Mouse (Mus musculus) embryonic facial prominence, embryonic 13.5 days (tissue): ENCODE measurements around the gene Tmem117. TPM values are rescaled to one million over a fixed set of nuclear protein-coding genes. Genes with fewer than 3 reads are reported as not detected.

Source experiments
- ATAC-seq: fragments of 200-750 bp; cut with Nextera tagmentation; 2 replicates; pipeline ENCODE4 v1.8.0; 2017; ENCODE audit warnings: low read depth; ENCODE audit not compliant: insufficient number of reproducible peaks, insufficient read depth, low FRiP score, low TSS enrichment
- H3K27ac ChIP-seq: fragments of 300-500 bp; sonication (generic); 2 replicates; pipeline ENCODE4 v1.5.1; 2015; ENCODE audit warnings: moderate library complexity, mild to moderate bottlenecking, inconsistent platforms
- H3K27me3 ChIP-seq: fragments of 300-500 bp; sonication (generic); 2 replicates; pipeline ENCODE4 v1.6.1; 2015; ENCODE audit warnings: mild to moderate bottlenecking, inconsistent platforms
- H3K36me3 ChIP-seq: fragments of 300-500 bp; sonication (generic); 2 replicates; pipeline ENCODE4 v1.6.1; 2015; ENCODE audit warnings: mild to moderate bottlenecking, inconsistent platforms
- H3K4me1 ChIP-seq: fragments of 300-500 bp; sonication (generic); 2 replicates; pipeline ENCODE4 v1.6.1; 2015; ENCODE audit warnings: inconsistent platforms
- H3K4me2 ChIP-seq: fragments of 300-500 bp; sonication (generic); 2 replicates; pipeline ENCODE4 v1.6.1; 2015; ENCODE audit warnings: moderate library complexity, mild to moderate bottlenecking, inconsistent platforms
- H3K4me3 ChIP-seq: fragments of 300-500 bp; sonication (generic); 2 replicates; pipeline ENCODE4 v1.5.1; 2015; ENCODE audit warnings: mild to moderate bottlenecking, inconsistent platforms
- H3K9ac ChIP-seq: fragments of 300-500 bp; sonication (generic); 2 replicates; pipeline ENCODE4 v1.6.1; 2015; ENCODE audit warnings: mild to moderate bottlenecking, inconsistent platforms
- H3K9me3 ChIP-seq: fragments of 300-500 bp; sonication (generic); 2 replicates; pipeline ENCODE4 v1.6.1; 2016; ENCODE audit warnings: inconsistent platforms
- WGBS: fragments of 180-500 bp; shearing (Covaris S2); methylation state at CpG from one replicate; pipeline ENCODE4 v1.1.7; 2015; ENCODE audit warnings: mixed read lengths; 5-methylcytosine and 5-hydroxymethylcytosine counted together
- polyA plus RNA-seq: library from polyadenylated mRNA; unstranded; fragments of >200 nt; fragmentation: Nextera tagmentation; extraction: Ambion mirVana; gene quantifications from 2 replicates; pipeline ENCODE4 v1.2.1, GENCODE M21; 2015

Tmem117 gene
- 4.9 and 5.0 TPM in 2 replicates for polyA plus RNA-seq

GRCm38 (mm10) chr15:94628830-94629601, at the start of gene Tmem117:
TSS of gene Tmem117 (plus strand) at chr15:94629232.
- peak within 1 kb of the TSS; percentile 98 for H3K4me2 ChIP-seq
- no peak within 1 kb of the TSS for H3K27ac ChIP-seq
- peaks cover 35% of the 10 kb centered on the region for H3K27me3 ChIP-seq
- H3K9me3 ChIP-seq: no peaks in the 10 kb centered on the region
- H3K4me1 ChIP-seq: no peaks in the 10 kb centered on the region
- ATAC-seq: peak; percentile 61; the same call in 1 of the 2 replicates
- no peaks in the 10 kb centered on the region for H3K36me3 ChIP-seq
- peak within 1 kb of the TSS; percentile 66 for H3K4me3 ChIP-seq
- WGBS: 1% methylated on average over 57 of the region's 96 CpGs
- peak within 1 kb of the TSS; percentile 82 for H3K9ac ChIP-seq

DNA sequence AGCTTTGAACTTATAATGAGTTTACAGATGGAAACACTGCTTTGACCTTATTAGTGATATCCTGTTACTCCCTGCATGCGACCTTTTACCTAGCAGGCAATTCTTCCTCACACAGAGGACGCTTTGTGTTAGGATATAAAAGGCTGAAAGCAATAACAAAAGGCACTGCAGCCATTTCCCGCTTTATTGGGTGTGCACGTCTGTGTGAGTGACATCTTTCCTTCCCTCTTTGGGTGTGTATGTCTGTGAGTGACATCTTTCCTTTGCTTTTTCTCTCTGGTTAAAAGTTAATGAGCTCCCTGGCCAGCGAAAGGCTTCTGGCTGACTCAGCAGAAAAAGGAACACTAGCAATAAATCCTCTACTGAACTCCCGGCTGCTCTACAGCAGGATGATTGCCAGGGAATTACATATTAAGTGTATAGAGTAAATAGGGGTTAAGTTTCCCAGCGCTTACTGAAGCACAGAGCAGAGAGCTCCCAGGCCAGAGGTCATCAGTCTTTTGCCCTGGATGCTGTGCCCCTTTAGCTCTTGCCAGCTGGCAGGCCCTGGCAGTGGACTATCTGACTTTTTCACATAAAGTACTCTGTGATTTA, 46.9 kb upstream of the Tmem117 start:
- Histone ChIP-seq H3K36me3 (peaks cover 69% of the 10 kb centered on the region), H3K27me3 (no peaks in the 10 kb centered on the region), H3K4me1 (0 out of 2 replicates have a peak, but pooled peaks cover 2% of the 10 kb centered on the region), H3K9ac (no peak overlapping the region), H3K4me3 (no peak overlapping the region), H3K4me2 (no peak overlapping the region), H3K9me3 (no peaks in the 10 kb centered on the region), H3K27ac (no peak overlapping the region)
- no peak for ATAC-seq
- 67% methylated on average over 7 of the region's 7 CpGs for WGBS

DNA sequence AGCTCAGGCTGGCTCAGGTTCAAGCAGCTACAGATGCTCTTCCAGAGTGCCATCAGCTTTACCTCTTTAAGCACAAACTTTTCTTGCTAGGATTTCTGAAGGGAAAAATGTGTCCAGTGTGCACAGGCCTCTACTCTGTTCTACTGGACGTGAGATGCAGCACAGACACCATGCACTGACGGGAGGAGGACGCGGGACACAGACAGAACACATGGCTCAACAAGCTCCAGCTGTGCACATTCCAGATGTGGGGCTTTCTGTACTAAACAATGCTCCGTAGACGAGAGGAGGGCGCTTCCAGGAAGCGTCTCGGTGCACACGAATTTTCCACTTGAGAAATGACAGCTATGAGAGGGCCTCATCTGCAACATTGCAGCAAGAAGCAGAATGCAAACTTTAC, 45.9 kb upstream of the Tmem117 start:
- peaks cover 6% of the 10 kb centered on the region for H3K4me1 ChIP-seq
- H3K27me3 ChIP-seq: no peaks in the 10 kb centered on the region
- H3K4me2 ChIP-seq: no peak overlapping the region
- WGBS: 72% methylated on average over 10 of the region's 10 CpGs
- H3K9me3 ChIP-seq: no peaks in the 10 kb centered on the region
- no peak for ATAC-seq
- no peak overlapping the region for H3K4me3 ChIP-seq
- no peak overlapping the region for H3K27ac ChIP-seq
- H3K36me3 ChIP-seq: peaks cover 67% of the 10 kb centered on the region
- no peak overlapping the region for H3K9ac ChIP-seq

DNA sequence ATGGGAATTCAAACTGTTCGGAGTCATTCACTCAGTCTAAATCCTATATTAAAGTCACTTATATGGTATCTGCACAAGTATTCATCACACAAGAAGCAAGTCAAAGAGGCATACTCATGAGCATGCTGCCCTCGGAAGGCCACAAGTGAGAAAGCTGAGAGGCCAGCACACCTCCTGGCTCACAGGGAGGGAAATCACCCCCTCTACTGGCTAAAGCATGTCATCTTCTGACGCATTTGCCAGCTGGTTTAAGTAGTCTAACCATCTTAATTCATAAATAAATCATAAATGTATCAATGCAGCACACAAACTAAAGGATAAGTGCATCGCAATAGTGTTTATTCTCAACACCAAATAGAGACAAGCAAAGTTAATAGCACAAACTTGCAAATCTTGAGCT, 44.3 kb upstream of the Tmem117 start:
- ATAC-seq: no peak
- H3K27ac ChIP-seq: no peak overlapping the region
- no peak overlapping the region for H3K4me2 ChIP-seq
- no peaks in the 10 kb centered on the region for H3K9me3 ChIP-seq
- H3K9ac ChIP-seq: no peak overlapping the region
- H3K4me3 ChIP-seq: no peak overlapping the region
- peaks cover 57% of the 10 kb centered on the region for H3K36me3 ChIP-seq
- no peaks in the 10 kb centered on the region for H3K27me3 ChIP-seq
- WGBS: 85% methylated on average over 4 of the region's 4 CpGs
- H3K4me1 ChIP-seq: peaks cover 10% of the 10 kb centered on the region

- Histone ChIP-seq H3K27ac (no peak overlapping the region), H3K4me1 (peaks cover 10% of the 10 kb centered on the region), H3K4me3 (peak overlapping the region; percentile 99; the same call in 1 of the 2 replicates), H3K9me3 (no peaks in the 10 kb centered on the region), H3K27me3 (no peaks in the 10 kb centered on the region), H3K9ac (no peak overlapping the region; the same call in 1 of the 2 replicates), H3K36me3 (peaks cover 30% of the 10 kb centered on the region), H3K4me2 (peak overlapping the region; percentile 75)
- 77% methylated on average over 9 of the region's 9 CpGs for whole genome bisulfite sequencing
- no peak for ATAC-seq
Observed at GRCm38 (mm10) chr15:94587826-94588715, 41.0 kb upstream of the Tmem117 start.

DNA sequence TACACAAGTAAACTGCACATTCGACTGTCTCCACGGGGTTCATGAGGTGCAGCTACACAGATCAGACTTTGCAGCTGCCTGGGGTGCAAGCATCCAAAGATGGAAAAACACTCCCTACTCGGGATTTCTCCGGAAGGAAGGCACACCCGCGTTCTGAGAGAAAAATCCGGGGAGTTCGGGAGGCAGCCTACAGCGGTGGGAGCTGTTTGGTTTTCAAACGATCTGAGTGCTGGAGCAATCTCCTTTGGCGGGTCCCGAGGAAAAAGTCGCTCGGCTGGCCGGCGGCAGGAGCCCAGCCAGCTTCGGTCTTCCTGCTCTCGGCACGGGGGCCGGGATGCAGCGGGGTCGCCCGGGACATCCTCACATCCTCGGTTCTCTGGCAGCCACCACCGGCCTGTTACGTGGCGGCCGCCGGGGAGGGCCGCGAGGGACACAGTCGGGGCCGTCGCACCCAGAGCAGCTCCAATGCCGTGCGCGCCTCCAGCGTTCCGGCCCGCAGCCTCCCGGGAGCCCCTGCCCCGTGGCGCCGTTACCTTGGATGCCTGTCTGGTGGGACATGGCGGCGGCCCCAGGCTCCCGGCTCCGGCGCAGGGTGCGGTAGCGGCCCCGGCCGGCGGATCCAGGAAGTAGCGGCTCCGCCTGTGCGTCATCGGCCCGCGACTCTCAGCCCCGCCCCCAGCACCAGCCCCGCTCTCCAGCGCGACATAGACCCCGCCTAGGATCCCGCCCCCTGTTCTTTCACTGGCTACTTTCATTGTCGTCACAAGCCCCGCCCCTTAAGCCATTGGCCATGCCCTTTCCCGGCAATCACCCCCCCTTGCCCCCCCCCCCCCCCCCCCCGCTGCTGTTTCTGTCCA, 39.6 kb upstream of the Tmem117 start, which contains the start of gene Twf1:
Gene Twf1 (minus strand): TSS at position 671 of the 857 bp plus-strand sequence.
- Histone ChIP-seq H3K27ac (peak within 1 kb of the TSS; percentile 71), H3K4me2 (peak within 1 kb of the TSS; percentile 75), H3K9me3 (no peaks in the 10 kb centered on the region), H3K27me3 (no peaks in the 10 kb centered on the region), H3K4me3 (peak within 1 kb of the TSS; percentile 99), H3K4me1 (peaks cover 10% of the 10 kb centered on the region), H3K36me3 (peaks cover 16% of the 10 kb centered on the region), H3K9ac (peak within 1 kb of the TSS; percentile 95)
- peak; percentile 99 for ATAC-seq
- under 1% methylated on average over 69 of the region's 70 CpGs for WGBS

- 11% methylated on average over 8 of the region's 8 CpGs for WGBS
- Histone ChIP-seq H3K9me3 (no peaks in the 10 kb centered on the region), H3K4me2 (peak overlapping the region; percentile 75), H3K27ac (no peak overlapping the region), H3K4me1 (peaks cover 10% of the 10 kb centered on the region), H3K27me3 (no peaks in the 10 kb centered on the region), H3K36me3 (peaks cover 10% of the 10 kb centered on the region), H3K4me3 (peak overlapping the region; percentile 99), H3K9ac (0 out of 2 replicates have a peak overlapping the region, but pooled peaks have one; percentile 95)
- ATAC-seq: no peak
Observed at GRCm38 (mm10) chr15:94590083-94590482, 38.9 kb upstream of the Tmem117 start.

DNA sequence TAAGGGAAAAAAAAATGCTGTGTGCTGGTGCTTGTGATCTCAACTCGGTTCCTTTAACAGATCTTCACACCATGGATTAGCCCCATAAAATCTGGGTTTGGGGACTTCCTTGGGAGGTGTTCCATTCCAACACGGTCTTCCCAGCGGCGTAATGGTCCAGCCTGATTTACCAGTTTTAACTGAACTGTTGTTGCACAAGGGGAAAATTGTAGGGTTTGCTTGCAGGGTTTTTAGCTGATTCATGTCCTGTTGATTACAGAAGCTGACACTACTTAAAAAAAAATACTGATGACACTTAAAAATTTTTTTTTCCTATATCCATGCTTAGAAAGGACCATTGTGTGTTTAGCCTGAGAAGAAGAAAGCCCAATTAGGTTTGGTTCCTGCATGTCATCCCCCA, 37.7 kb upstream of the Tmem117 start:
- WGBS: 70% methylated on average over 4 of the region's 4 CpGs
- Histone ChIP-seq H3K4me3 (no peak overlapping the region), H3K9me3 (no peaks in the 10 kb centered on the region), H3K36me3 (peaks cover under 1% of the 10 kb centered on the region; the same call in 1 of the 2 replicates), H3K27me3 (no peaks in the 10 kb centered on the region), H3K4me1 (peaks cover 10% of the 10 kb centered on the region), H3K27ac (no peak overlapping the region), H3K9ac (no peak overlapping the region), H3K4me2 (no peak overlapping the region)
- ATAC-seq: no peak

- H3K27ac ChIP-seq: no peak overlapping the region
- no peaks in the 10 kb centered on the region for H3K27me3 ChIP-seq
- H3K9me3 ChIP-seq: no peaks in the 10 kb centered on the region
- 83% methylated on average over 1 of the region's 1 CpGs for WGBS
- H3K4me1 ChIP-seq: no peaks in the 10 kb centered on the region
- H3K4me2 ChIP-seq: no peak overlapping the region
- H3K9ac ChIP-seq: no peak overlapping the region
- no peak overlapping the region for H3K4me3 ChIP-seq
- ATAC-seq: no peak
- H3K36me3 ChIP-seq: no peaks in the 10 kb centered on the region
Observed at GRCm38 (mm10) chr15:94593586-94593985, 35.4 kb upstream of the Tmem117 start.

DNA sequence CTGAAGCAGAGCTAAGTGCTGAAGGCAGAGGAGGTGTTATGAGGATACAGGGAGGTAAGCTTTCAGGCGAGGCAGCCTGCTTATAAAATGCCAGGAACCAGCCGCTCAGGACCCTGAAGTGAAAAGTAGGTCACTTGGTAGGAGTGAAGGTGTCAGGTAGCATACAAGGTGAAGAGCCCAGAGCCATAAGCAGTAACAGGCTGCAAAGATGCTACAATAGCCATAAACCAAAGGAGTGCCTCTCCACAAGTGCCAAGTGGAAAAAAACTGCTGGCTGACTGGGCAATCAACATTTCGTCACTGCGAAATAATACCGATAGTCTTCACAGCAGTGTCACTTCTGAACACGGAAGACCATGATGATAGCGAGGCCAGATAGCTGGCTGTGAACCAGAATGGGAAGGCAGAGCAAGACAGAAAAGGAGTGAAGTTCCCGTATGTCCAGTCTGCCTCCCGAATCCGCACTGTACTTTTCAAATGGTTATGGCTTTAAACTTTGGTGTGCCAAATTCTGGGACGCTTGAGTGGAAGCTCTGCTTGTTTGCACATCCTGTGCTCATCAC, 28.8 kb upstream of the Tmem117 start:
- no peak overlapping the region for H3K27ac ChIP-seq
- H3K4me1 ChIP-seq: no peaks in the 10 kb centered on the region
- H3K4me2 ChIP-seq: no peak overlapping the region
- H3K4me3 ChIP-seq: no peak overlapping the region
- H3K36me3 ChIP-seq: no peaks in the 10 kb centered on the region
- no peaks in the 10 kb centered on the region for H3K27me3 ChIP-seq
- H3K9ac ChIP-seq: no peak overlapping the region
- no peaks in the 10 kb centered on the region for H3K9me3 ChIP-seq
- 85% methylated on average over 11 of the region's 11 CpGs for WGBS
- no peak for ATAC-seq
